23 mouse cellular contexts compared by ENCODE assay signal in genomic region chr16:97208276-97208675, GRCm38 (mm10). TPM values are rescaled to one million over a fixed set of nuclear protein-coding genes. Genes with fewer than 3 reads are reported as not detected.
"Had no signal": no experiment of that assay in that cellular context is flagged by ENCODE, and none has a peak within 500 bp of the region (broad histone marks: within the 10 kb centered on the region; RNA-seq: fewer than 3 reads in every experiment).

No protein-coding gene starts in this region.

- H3K27me3 ChIP-seq: kidney, embryonic 15.5 days; limb, embryonic 12.5 days; limb, embryonic 15.5 days; lung, embryonic 15.5 days; megakaryocyte, embryonic 14.5 days; midbrain, embryonic 13.5 days; neural tube, embryonic 13.5 days had no signal

- H3K9me3 ChIP-seq: kidney, embryonic 15.5 days; limb, embryonic 12.5 days; limb, embryonic 15.5 days; lung, embryonic 15.5 days; midbrain, embryonic 10.5 days; midbrain, embryonic 13.5 days had no signal

- H3K4me2 ChIP-seq: kidney, embryonic 15.5 days; limb, embryonic 12.5 days; limb, embryonic 15.5 days; liver, embryonic 11.5 days; lung, embryonic 15.5 days; midbrain, embryonic 13.5 days; neural tube, embryonic 13.5 days had no signal

- ATAC-seq: midbrain, embryonic 13.5 days; midbrain, embryonic 16.5 days had no signal

- DNase-seq: kidney, adult 11 months; kidney, adult 8-10 months; kidney, postnatal 10 days; kidney, postnatal 36 days; layer of hippocampus, postnatal 36 days; lung, adult 18-20 months; lung, postnatal 10 days; lung, postnatal 36 days; thymus, adult 2 months; thymus, postnatal 14 days had no signal

- H3K27ac ChIP-seq: kidney, embryonic 15.5 days; left cerebral cortex, adult 2 months; limb, embryonic 12.5 days; limb, embryonic 15.5 days; liver, embryonic 14.5 days; lung, embryonic 15.5 days; midbrain, embryonic 10.5 days; midbrain, embryonic 13.5 days; neural tube, embryonic 13.5 days had no signal

- H3K4me1 ChIP-seq: kidney, embryonic 15.5 days; limb, embryonic 12.5 days; lung, embryonic 15.5 days; megakaryocyte, embryonic 14.5 days; midbrain, embryonic 10.5 days had no signal

- H3K36me3 ChIP-seq: kidney, embryonic 15.5 days; limb, embryonic 12.5 days; limb, embryonic 15.5 days; lung, embryonic 15.5 days; midbrain, embryonic 10.5 days; midbrain, embryonic 13.5 days; neural tube, embryonic 13.5 days had no signal

- H3K4me3 ChIP-seq: kidney, embryonic 15.5 days; left cerebral cortex, adult 2 months; limb, embryonic 12.5 days; limb, embryonic 15.5 days; lung, embryonic 15.5 days; megakaryocyte, embryonic 14.5 days; midbrain, embryonic 10.5 days; midbrain, embryonic 13.5 days; myocyte; neural tube, embryonic 13.5 days had no signal

- H3K9ac ChIP-seq: kidney, embryonic 15.5 days; limb, embryonic 12.5 days; limb, embryonic 15.5 days; liver, embryonic 14.5 days; lung, embryonic 15.5 days; midbrain, embryonic 13.5 days; neural tube, embryonic 13.5 days had no signal

RNA-seq across cellular contexts. Expression of gene Dscam, which starts 37.7 kb away (rescaled TPM):
- polyA plus RNA-seq: limb, embryonic 12.5 days; liver, embryonic 14.5 days; lung, embryonic 15.5 days had no signal
